Mouse (Mus musculus): ENCODE results near the gene Nrap.

Nrap gene

DNA sequence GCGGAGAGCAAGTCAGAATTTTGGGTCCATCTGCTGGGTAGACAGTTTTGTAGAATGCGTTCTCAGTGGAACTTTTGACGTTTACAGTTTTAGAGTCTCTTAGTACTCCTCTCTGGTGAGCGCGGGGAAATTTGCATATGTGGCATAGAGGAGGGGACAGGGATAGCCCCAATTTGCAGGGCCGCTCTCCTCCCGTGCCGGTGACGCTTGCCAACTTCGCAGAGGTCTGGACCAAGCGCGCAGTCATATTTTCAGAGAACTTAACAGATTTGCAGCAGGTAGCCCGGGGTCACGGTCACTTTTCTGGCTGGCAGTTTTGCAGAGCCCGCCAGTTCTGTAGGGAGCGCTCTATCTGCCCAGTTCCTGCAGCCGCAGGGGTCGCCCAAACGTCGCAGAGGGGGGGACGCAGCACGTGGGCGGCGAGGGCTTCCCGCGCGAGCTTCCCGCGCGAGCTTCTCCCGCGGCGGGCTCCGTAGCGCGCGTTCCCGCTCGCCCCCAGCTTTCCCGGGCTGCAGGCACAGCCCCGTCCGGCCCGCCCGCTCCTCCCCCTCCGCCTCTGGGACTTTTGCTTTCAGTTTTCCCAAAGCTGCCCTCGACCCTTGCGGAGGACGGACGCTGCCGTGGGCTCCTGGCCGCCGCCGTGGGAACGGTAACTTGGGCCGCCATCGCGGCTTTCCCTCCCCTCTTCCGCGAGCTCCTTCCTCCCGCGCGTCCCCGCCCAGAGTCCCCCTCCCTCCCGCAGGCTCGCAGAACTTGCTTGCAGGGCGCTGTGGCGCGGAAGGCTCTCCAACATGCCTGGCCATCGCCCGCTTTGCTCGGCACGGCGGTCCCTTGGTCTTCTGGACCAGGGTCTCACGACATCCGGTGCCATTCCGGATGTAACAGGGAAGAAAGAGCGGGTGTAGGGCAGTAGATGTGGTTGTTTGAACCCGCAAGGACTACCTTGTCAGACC is 7.1 kb upstream of the Nrap start, which contains the start of gene Casp7:
Casp7 (plus strand) TSS at position 461 of the 953 bp plus-strand sequence.
- peak; percentile 77 to 83 for DNase-seq

DNA sequence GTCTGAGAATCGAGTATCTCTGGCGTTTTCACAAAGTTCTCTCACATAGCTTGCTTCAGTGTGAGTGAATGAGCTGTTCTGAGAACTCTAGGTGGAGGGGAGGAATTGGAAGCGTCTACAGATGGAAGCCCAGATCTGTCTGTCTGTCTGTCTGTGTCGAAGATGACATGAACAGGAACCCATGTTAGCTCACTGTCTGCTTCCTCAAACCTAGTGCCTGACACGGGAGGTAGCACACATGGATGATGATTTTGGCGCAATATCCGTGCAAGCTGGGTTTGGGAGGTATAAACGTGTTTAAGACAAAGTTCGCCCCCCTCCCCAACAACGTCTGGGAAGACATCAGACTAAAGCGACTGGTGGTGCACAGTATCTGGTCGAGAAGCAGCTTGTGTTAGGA is 6.4 kb upstream of the Nrap start:
- DNase-seq = no peak

DNA sequence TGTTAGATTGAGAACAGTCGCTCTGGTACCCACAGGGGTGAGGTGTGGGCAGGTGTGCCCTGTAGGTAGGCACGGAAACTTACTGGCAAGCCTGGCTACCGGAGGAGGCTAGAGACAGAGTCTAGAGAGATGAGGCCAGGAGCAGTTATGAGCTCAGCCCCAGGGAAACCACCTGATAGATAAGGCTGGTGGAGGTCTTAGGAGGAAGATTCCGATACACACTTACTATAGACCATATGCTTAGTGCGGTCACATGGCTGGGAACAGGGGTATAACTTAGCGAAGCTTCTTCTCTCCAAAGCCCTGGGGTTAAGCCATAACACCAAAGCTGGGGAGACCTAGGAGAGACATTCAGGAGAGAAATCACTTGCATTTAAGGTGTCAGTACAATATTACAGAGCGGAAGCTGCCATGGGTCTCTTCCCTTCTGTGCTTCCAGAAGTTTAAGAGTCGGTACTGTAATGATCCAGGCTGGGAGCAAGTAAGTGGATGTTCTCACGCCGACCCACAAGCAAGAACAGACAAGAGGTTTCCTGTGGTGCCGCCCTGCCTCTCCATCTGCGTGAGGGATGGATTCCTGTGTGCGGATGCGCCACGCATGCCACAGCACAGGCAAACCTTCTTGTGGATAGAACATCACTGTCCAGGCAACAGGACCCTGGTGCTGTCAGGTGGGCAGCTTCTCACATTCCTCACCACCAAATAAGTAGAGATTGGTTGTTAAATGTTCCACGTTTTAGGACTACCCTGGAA is 5.5 kb upstream of the Nrap start:
- DNase-seq = no peak

DNA sequence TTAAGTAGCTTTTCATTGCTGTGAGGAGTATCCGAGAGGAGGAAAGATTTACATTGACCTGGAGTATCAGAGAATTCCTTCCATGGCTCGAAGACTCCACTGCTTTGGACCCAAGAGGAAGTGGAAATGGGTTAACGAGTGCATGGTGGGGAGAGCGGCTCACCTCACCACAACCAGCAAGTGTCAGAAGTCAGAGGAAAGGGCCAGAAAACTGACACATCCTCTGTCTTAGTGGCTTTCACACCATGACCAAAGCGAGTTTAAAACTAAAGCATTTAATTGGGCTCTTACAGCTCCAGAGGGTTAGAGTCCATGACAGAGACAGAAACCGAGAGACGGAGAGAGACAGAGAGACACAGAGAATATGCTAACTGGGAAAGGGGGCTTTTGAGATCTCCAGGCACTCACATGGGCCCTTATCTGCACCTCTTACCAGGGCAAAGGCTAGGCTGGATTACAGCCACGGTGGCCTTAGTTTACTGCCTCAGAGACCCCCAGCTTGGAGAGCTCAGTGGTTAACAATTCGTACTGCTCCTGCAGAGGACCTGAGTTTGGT is 3.6 kb upstream of the Nrap start:
- no peak for DNase-seq

DNA sequence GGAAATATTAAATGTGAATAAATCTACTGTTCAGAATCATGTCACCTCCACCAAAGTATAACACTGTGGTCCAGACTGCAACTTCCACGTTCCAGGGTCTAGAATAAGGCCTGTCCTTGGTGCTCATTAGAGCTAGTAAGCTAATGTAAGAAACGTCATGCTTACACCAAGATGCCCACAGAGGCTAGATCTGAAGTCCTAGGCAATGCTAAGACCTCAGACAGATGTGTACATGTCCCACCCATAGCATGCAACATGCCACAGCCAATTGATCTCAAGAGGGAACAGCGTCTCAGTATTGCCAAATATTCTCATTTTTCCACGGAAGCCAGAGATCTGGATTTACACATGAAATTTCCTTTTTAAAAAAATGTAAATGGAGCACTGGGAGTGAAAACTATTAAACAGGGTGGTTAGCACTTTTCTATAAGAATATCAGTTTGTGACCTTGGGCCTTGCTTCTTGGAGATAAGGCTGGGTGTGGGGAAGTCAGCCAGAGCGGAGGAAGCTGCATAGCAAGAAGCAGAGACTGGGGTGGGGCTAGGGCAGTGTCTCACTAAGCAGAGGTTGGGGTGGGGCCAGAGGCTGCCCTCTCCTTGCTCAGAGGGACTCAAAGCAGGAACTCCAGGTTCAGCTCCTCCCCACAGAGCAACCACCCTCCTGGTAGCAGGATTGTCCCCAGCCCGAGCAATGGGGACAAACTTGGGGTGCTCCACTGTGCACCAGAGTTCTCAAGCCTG is 1.6 kb upstream of the Nrap start:
- peak; percentile 37 to 40 for DNase-seq

DNA sequence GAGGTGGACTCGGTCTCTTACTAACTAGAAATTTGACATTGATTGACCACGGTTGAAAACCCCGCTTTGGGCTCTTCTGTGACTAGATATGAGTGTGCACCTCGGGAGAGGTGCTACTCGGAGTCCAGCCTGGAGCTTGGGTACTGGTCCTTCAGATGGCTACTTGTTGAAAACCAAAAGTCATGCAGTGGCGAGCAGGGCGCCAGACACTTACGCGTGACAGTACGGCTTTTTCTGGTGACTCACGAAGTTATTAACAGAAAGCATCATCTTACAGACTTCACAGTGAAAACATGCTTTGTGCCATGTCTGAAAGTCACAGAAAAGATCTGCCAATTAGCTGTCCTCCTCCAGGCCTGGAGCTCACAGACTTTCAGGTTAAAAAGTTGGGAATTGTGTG is 661 bp downstream of the Nrap start:
- no peak for DNase-seq

DNA sequence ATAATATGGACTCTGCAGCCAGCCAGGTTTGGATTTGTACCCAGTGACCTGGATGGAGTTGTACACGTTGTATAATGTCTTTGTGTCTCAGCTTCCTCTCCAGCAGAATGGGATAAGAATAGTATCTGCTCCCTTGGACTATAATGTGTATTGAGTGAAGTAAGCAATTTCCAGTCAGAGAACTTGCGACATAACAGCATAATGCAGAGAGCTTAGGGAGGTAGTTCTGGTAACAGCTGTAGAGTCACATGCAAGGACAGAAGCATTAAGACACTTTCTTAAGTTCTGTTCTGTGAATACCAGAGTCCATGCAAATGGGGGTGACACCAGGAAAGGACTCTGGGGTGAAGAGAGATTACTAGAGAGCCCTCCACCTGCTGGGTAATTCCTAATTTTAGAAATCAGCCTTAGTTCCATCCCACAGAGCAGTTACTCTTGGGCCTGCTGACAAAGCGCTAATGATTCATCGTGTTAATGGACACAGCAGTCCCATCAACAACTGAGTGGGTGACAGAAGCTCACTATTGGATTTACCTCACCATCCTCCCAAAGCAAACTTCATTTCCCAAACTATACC is 2.0 kb downstream of the Nrap start:
- DNase-seq = no peak

DNA sequence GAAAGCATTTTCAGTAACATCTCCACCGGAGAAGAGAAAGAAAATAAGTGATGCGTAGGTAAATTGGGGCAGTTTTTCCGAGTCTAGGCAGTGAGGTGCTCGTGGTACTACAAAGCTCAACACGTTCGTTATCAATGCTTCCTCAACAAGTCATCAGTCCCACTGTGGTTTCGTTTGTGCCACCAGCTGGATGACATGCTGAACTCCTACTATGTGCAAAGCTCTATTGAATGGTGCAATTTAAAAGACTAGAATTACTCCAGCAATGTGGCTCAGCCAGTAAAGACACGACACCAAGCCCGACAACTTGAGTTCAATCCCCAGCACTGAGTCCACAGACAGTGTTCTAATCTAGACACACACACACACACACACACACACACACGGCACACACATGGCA is 3.7 kb downstream of the Nrap start:
- no peak for DNase-seq

DNA sequence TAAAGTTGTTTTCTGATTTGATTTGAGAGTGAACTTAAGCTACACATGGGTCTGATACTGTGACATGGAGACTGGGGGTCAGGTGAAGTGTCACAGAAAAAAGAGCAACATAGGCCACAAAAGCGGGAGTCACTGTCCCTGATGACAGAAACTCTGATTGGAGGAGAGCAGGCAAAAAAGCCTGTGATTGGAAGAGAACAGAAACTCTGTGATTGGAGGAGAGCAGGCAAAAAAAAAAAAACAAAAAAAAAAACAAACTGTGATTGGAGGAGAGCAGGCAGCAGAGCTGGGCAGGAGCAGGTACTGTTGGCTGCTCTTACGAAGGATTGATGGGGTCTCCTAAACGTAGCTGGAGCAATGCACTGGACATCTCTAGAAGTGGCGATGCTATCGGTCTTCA is 4.3 kb downstream of the Nrap start:
- no peak for DNase-seq

DNA sequence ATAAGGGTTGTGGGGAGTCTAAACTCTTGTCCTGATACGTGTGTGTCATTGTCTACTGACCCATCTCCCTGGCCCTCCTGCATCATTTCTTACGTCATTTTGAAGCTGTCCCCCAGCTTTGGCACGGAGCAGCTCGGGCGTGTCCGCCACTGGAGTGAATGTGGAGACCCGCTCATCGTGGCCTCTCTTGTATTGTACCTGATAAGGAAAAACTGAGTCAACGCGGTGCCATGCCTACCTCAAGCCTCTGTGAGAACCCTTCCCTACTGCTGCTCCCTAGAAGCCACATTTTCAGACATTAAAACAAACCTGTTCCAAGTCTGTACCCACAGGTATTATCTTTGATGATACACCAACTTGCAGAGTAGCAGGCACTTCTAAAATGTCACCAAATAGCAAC is 8.4 kb downstream of the Nrap start:
- no peak for DNase-seq

DNA sequence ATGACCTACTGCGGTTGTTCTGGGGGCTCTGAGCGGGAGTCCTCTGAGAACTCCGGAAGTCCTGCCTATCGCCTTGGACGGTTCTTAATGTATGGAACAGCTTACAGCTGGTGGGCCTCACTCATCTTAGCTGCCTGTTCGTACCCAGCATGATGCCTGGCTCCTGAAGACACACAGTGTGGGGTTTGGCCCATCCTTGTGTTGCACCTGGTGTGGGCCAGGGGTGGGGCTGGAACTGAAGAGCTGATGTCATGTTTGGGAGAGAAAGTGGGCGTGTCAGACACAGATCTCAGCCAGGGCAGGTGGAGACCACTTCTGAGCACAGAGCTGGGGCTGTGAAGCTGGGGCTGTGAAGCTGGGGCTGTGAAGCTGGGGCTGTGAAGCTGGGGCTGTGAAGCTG is 9.5 kb downstream of the Nrap start:
- DNase-seq = no peak

DNA sequence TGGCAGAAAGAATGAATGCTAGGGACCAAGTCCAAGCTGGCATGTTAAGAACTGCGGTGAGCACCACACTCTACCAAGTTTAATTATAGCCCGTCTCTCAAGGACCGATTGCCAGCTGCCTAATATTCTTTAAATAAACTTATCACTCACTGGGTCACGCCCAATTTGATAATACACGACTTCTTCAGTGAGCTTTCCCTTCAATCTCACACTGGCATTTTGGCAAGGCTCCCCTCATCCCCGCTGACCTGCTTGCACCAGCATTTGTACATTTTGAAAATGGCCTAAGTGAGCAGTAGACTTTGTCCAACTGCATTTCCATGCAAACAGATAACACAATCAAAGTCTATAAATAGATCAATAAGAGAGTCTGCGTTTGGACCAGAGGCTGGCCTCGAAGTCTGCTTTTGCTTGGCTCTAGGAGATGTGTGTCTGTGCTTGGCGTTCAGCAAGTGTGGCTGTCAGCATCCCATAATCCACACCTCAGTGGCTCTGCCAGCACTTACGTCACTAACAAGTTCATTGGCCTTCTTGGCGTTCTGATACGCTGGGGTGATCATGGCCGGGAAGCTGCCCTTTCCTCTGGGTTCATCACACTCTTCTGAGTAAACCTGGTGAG is 11.2 kb downstream of the Nrap start:
- no peak for DNase-seq

DNA sequence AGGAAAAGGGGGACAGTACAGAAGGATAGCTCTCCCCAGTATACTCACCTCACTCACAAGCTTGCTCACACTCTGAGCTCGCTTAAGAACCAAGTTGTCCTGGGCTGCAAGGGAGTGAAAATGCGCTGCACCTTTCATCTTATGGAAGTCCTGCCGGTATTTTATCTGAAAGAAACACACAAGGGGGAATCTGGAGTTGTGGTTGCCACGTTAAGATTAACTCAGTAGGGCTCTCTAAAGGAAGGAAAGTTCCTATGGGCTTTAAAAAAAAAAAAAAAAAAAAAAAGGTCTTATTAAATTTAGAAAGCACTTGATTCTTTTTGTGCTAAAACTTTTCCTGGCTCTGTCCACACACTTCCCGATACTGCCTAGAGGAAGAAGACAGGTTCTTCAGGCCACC is 11.8 kb downstream of the Nrap start:
- no peak for DNase-seq

DNA sequence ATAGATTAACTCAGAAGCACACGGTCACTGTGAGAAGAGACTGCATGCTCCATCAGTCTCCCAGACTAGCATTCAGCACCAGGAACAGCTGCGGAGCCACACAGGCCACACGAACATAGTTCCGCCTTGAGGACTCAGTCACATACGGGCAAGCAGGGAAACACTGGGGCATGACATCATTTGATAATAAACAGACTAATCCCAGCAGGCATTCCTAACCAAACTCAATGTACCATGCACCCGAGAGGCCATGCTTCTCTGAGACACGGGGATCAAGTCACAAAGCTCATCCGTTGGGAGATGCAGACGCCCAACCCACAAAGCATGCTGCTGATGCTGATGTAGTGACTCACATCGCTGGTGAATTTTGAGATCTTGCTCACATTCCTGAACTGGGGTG is 15.8 kb downstream of the Nrap start:
- DNase-seq = no peak

DNA sequence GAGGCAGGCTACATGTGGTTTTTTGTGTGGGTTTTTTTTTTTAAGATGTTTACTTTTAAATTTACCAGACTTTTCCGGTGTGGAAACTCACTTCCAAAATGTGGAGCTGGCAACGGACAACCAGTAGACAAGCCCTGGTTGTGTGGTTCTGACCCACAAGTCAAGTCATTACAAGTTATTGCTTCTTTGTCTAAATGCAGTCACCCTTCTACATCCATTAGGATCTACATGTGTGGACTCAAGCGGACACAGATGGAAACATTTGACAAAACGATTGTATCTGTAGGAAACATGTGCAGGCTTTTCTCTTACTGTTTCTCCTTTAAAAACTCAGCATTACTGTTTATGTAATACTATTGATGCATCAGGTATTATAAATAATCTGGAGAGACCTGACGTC is 16.6 kb downstream of the Nrap start:
- DNase-seq = no peak

DNA sequence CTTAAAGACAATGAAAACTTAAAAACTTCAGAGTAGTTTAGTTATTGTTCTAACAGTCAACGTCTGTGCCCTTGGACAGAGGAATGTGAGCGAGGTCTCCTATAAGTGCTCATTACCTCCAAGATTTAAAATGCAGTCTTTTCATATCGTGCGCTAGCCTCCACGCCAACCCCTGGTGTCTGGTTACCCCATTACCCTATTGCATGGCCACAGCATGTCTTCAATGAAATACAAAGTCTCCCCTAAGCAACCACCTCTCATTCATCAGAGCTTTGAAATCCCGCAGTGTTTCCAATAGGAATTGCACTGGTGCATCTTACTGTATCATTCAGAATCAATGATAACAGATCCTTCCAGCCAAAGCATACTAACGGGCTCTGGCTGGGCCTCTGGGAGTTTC is 17.6 kb downstream of the Nrap start:
- DNase-seq = no peak

DNA sequence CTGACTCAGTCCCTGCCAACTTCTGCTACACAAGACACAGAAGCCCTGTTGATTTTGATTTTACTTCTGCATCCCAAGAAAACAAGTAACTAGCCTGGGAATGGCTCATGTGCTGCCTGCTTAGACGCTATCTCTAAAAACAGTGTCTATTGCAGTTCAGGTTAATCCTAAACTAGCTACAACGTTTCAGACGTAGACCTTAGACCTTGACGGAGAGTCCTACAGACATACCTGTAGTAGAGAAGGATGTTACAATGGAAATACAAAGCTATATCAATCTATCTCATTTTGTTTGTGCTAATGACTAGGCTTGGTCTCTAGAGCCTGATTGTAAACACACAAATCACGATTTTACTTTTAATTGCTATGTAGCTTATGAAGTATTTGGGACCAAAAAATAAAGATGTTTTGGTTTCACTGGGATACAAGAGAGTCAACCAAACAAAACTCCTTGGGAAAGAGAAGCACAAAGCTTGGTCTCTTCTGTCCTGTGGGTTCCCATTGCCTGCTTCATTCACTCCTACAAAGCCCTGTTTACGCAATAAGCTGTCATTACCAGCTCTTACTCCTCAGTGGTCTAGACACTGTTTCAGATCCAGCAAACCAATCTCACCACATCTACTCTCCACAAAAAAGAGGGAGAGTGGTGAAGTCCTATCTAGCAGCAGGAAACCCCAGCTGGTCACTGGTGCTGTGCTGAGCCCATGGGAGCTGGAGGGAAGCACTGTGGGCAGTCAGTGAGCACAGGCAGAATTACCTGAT is 19.3 kb downstream of the Nrap start:
- no peak for DNase-seq

DNA sequence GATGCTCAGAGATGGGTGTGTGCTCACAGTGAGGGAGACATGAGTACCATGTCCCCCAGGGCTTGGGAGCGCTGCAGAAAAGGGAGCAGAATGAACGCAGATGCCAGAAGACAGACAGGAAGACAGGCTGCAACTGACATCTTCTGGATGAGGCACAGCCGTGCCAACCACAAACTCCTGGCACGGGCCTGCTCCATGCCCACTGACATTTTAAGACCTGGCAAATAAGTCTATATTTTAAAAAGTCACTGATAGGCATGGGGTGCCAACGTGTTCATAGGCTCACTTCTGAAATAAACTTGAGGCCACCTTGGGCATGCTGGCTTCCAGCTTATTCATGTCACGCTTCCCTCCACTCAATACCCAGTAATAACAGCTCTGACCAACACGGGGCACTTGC is 20.9 kb downstream of the Nrap start:
- DNase-seq = no peak

DNA sequence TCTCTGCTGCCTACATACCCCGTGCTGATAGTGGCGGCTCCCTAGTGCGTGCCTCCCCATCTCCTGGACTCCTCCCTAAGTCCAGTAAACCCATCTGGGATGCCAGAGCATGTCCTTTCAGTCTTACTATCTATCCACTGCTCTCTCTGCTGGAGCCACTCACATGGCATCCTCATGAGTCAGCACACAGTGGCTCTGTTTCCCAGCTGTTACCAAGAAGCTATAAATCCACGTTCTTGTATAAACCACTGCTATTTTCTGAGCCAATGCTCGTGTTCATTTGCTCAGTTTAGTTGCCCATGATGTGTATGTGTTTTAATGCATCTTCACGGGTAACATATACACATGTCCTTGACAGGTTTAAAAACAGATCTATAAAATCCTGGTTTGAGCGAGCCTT is 22.1 kb downstream of the Nrap start:
- no peak for DNase-seq

DNA sequence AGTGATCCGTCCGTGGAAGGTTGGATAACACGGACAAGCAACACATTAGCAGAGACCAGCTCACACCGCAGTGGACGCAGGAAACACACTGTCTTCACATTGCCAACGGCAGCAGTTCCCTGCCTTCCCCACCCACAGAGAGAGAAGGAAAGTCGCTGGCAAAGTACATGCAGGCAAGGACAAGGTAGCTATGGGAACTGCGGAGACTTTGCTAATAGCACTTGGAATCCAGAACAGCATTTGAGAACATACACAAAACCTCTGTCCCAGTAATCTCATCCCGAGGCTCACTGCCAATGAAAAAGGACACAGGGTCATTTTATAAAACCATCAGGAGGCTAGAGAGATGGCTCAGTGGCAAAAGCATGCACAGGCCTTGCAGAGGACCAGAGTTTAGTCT is 23.2 kb downstream of the Nrap start:
- DNase-seq = no peak

DNA sequence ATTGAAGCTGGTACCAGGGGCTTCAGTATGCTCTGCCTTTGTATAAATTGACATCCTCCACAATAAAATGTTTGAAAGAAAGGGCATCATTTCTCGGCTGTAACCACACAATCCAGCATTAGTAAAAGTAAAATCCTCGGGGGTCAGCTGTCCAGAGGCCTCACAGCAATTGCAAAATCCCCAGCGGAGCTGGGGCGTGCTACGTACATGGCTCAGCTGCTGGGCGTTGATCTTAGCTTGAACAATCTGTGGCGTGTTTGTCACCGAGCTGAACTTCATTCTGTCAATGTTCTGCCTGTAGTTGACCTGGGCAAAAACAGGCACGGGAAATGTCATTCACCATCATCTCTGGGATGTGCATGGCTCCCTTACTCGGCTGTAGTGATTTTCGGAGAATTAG is 23.7 kb downstream of the Nrap start:
- peak; percentile 34 to 39 for DNase-seq
